Mouse (Mus musculus) hindbrain, embryonic 12.5 days (tissue): ENCODE results near the gene Pole3. TPM values are rescaled to one million over a fixed set of nuclear protein-coding genes. Genes with fewer than 3 reads are reported as not detected.

Experiments used
- ATAC-seq: fragments of 200-750 bp; cut with Nextera tagmentation; 2 replicates; pipeline ENCODE4 v1.8.0; 2017; ENCODE audit warnings: moderate TSS enrichment; ENCODE audit not compliant: low FRiP score
- H3K27ac ChIP-seq: fragments of 300-500 bp; sonication (generic); 2 replicates; pipeline ENCODE4 v1.5.1; 2016; ENCODE audit warnings: mild to moderate bottlenecking
- H3K27me3 ChIP-seq: fragments of 300-500 bp; sonication (generic); 2 replicates; pipeline ENCODE4 v1.6.1; 2016; ENCODE audit warnings: mild to moderate bottlenecking
- H3K36me3 ChIP-seq: fragments of 300-500 bp; sonication (generic); 2 replicates; pipeline ENCODE4 v1.6.1; 2016; ENCODE audit warnings: mild to moderate bottlenecking
- H3K4me1 ChIP-seq: fragments of 300-500 bp; sonication (generic); 2 replicates; pipeline ENCODE4 v1.6.1; 2016
- H3K4me2 ChIP-seq: fragments of 300-500 bp; sonication (generic); replicated peaks from 2 replicates; pipeline ENCODE4 v1.6.1; 2016; ENCODE audit warnings: mild to moderate bottlenecking
- H3K4me3 ChIP-seq: fragments of 300-500 bp; sonication (generic); 2 replicates; pipeline ENCODE4 v1.5.1; 2016; ENCODE audit warnings: mild to moderate bottlenecking
- H3K9ac ChIP-seq: fragments of 300-500 bp; sonication (generic); 2 replicates; pipeline ENCODE4 v1.6.1; 2016; ENCODE audit warnings: mild to moderate bottlenecking, moderate library complexity
- H3K9me3 ChIP-seq: fragments of 300-500 bp; sonication (generic); replicated peaks from 2 replicates; pipeline ENCODE4 v1.6.1; 2016; ENCODE audit warnings: mild to moderate bottlenecking
- WGBS: fragments of 180-500 bp; shearing (Covaris S2); methylation state at CpG from one replicate; pipeline ENCODE4 v1.1.7; 2016; 5-methylcytosine and 5-hydroxymethylcytosine counted together
- polyA plus RNA-seq: library from polyadenylated mRNA; unstranded; fragments of >200 nt; fragmentation: Nextera tagmentation; extraction: Ambion mirVana; gene quantifications from 2 replicates; pipeline ENCODE4 v1.2.1, GENCODE M21; 2016

Gene Pole3
- polyA plus RNA-seq = 80.2 and 84.7 TPM in 2 replicates

- peak; percentile 99 for ATAC-seq
- under 1% methylated on average over 59 of the region's 59 CpGs for WGBS
- Histone ChIP-seq H3K4me1 (peaks cover 13% of the 10 kb centered on the region), H3K4me2 (peak within 1 kb of the TSS; percentile 90), H3K9ac (peak within 1 kb of the TSS; percentile 77), H3K27me3 (0 out of 2 replicates have a peak, but pooled peaks cover 3% of the 10 kb centered on the region), H3K9me3 (no peaks in the 10 kb centered on the region), H3K4me3 (peak within 1 kb of the TSS; percentile 69), H3K36me3 (peaks cover 8% of the 10 kb centered on the region), H3K27ac (peak within 1 kb of the TSS; percentile 96)
These were observed at the start of gene Pole3, which contains the start of gene 4933430I17Rik for GRCm38 (mm10) chr4:62524651-62525488. Gene Pole3, minus strand, starts transcription at chr4:62525068. Gene 4933430I17Rik, plus strand, starts transcription at chr4:62525369.

- Histone ChIP-seq H3K27ac (no peak overlapping the region), H3K4me2 (no peak overlapping the region), H3K4me1 (no peaks in the 10 kb centered on the region), H3K27me3 (no peaks in the 10 kb centered on the region), H3K9me3 (no peaks in the 10 kb centered on the region), H3K4me3 (no peak overlapping the region), H3K36me3 (no peaks in the 10 kb centered on the region), H3K9ac (no peak overlapping the region)
- ATAC-seq = no peak
- WGBS = 72% methylated on average over 5 of the region's 5 CpGs
These were observed 45.2 kb upstream of the Pole3 start for GRCm38 (mm10) chr4:62570029-62570428.

DNA sequence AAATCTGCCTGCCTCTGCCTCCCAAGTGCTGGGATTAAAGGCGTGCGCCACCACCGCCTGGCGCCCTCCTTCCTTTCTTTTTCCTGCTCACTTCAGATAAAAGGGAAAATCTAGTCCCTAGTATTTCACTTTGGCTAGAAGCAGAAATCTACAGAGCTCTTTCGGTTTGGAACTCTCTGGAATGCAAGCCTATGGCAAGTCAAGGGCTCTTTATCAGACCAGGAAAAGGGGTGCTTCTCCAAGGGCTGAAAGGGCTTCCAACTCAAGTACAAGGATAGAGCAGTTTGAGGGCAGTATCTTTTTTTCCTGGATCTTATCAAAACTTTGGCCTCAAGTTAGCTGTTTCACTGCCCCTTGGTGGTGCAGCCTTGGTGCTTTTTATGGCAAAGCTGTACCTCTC lies 44.7 kb upstream of the Pole3 start:
- H3K9me3 ChIP-seq = no peaks in the 10 kb centered on the region
- H3K4me2 ChIP-seq = no peak overlapping the region
- 94% methylated on average over 5 of the region's 5 CpGs for WGBS
- H3K4me1 ChIP-seq = no peaks in the 10 kb centered on the region
- no peak overlapping the region for H3K4me3 ChIP-seq
- no peaks in the 10 kb centered on the region for H3K36me3 ChIP-seq
- ATAC-seq = no peak
- no peak overlapping the region for H3K27ac ChIP-seq
- no peak overlapping the region for H3K9ac ChIP-seq
- no peaks in the 10 kb centered on the region for H3K27me3 ChIP-seq

DNA sequence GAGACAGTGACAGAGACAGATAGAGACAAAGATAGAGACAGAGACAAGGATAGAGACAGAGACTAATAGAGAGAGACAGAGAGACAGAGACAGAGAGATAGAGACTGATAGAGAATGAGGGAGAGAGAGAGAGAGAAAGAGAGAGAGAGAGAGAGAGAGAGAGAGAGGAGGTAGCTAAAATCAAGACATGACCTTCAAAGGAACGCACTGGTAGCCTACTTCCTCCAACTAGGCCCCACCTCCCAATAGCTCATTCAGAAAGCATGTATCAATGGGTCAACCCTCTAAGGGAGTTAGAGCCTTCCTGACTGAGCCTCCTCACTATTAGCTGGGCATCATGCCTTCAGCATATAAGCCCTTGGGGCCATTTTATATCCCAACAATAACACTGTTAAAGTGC lies 43.5 kb upstream of the Pole3 start:
- no peak overlapping the region for H3K4me2 ChIP-seq
- H3K27me3 ChIP-seq = no peaks in the 10 kb centered on the region
- no peak overlapping the region for H3K4me3 ChIP-seq
- no peaks in the 10 kb centered on the region for H3K9me3 ChIP-seq
- 75% methylated on average over 1 of the region's 1 CpGs for WGBS
- no peaks in the 10 kb centered on the region for H3K4me1 ChIP-seq
- no peak overlapping the region for H3K27ac ChIP-seq
- ATAC-seq = no peak
- no peak overlapping the region for H3K9ac ChIP-seq
- H3K36me3 ChIP-seq = no peaks in the 10 kb centered on the region

GRCm38 (mm10) chr4:62567696-62568095 lies 42.8 kb upstream of the Pole3 start:
- 91% methylated on average over 6 of the region's 6 CpGs for WGBS

GRCm38 (mm10) chr4:62566530-62566929 lies 41.7 kb upstream of the Pole3 start:
- no peak for ATAC-seq
- Histone ChIP-seq H3K4me3 (no peak overlapping the region), H3K36me3 (no peaks in the 10 kb centered on the region), H3K9ac (no peak overlapping the region), H3K4me1 (peaks cover 4% of the 10 kb centered on the region; the same call in 1 of the 2 replicates), H3K9me3 (no peaks in the 10 kb centered on the region), H3K27me3 (no peaks in the 10 kb centered on the region), H3K4me2 (no peak overlapping the region), H3K27ac (no peak overlapping the region)
- WGBS = 87% methylated on average over 4 of the region's 4 CpGs

More at GRCm38 (mm10) chr4:62567696-62568095, 42.8 kb upstream of the Pole3 start:
- no peak overlapping the region for H3K9ac ChIP-seq
- no peaks in the 10 kb centered on the region for H3K27me3 ChIP-seq
- H3K4me1 ChIP-seq = no peaks in the 10 kb centered on the region
- no peak overlapping the region for H3K27ac ChIP-seq
- no peaks in the 10 kb centered on the region for H3K9me3 ChIP-seq
- H3K4me2 ChIP-seq = no peak overlapping the region
- H3K4me3 ChIP-seq = no peak overlapping the region
- ATAC-seq = no peak
- no peaks in the 10 kb centered on the region for H3K36me3 ChIP-seq

GRCm38 (mm10) chr4:62562006-62562405 lies 37.1 kb upstream of the Pole3 start:
- 0 out of 2 replicates have a peak, but pooled peaks have one; percentile 12 for ATAC-seq
- H3K27ac ChIP-seq = no peak overlapping the region
- 88% methylated on average over 4 of the region's 4 CpGs for WGBS

DNA sequence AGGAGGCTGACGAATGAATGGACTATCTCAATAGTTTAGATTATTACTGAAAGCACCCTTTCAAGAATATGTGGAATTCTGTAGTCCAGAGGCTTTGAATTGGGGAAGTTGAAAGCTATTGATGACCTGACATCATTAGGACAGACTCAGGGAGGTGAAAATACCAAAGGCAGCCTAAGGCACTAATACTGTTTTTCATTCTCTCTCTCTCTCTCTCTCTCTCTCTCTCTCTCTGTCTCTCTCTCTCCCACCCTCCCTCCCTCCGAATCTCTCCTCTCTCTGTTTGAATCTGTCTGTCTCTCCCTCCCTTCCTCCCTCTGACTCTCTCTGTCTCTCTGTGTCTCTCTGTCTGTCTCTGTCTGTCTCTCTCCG lies 36.7 kb upstream of the Pole3 start:
- Histone ChIP-seq H3K4me3 (no peak overlapping the region), H3K27ac (no peak overlapping the region), H3K4me1 (peaks cover 6% of the 10 kb centered on the region; the same call in 1 of the 2 replicates), H3K4me2 (no peak overlapping the region), H3K27me3 (no peaks in the 10 kb centered on the region), H3K36me3 (no peaks in the 10 kb centered on the region), H3K9me3 (no peaks in the 10 kb centered on the region), H3K9ac (no peak overlapping the region)
- 52% methylated on average over 3 of the region's 3 CpGs for WGBS
- peak; percentile 19; the same call in 1 of the 2 replicates for ATAC-seq

More at GRCm38 (mm10) chr4:62562006-62562405, 37.1 kb upstream of the Pole3 start:
- Histone ChIP-seq H3K9me3 (no peaks in the 10 kb centered on the region), H3K27me3 (no peaks in the 10 kb centered on the region), H3K9ac (no peak overlapping the region), H3K4me2 (no peak overlapping the region), H3K36me3 (no peaks in the 10 kb centered on the region), H3K4me1 (peaks cover 6% of the 10 kb centered on the region; the same call in 1 of the 2 replicates), H3K4me3 (no peak overlapping the region)

DNA sequence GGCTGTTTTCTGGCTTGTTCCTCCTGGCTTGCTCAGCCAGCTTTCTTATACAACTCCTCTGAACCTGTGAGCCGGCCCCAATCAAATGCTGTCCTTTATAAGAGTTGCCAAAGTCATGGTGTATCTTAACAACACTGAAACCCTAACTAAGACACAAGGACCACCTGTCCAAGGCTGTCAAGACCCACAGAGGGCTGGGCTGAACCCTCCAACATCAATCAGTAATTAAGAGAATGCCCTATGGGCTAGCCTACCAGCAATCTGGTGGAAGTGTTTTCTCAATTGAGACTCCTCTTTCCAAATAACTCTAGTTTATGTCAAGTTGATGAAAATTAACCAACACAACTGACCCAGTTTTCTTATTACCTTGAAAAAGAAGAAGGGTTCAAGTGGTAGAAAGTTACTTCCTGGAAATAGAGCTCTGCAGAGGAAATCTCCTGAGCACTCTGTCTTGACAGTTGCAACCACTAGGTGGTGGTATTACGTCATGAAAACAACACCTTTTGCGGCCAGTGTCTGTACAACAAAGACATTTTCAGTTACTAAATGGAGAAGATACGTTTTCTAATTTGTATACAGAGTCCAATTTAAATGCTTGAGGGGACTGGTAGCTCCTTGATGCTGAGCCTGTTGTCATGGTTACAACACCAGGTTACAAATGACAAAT lies 36.2 kb upstream of the Pole3 start:
- peaks cover 6% of the 10 kb centered on the region; the same call in 1 of the 2 replicates for H3K4me1 ChIP-seq
- no peak overlapping the region for H3K9ac ChIP-seq
- ATAC-seq = peak; percentile 62
- H3K9me3 ChIP-seq = no peaks in the 10 kb centered on the region
- no peak overlapping the region for H3K4me3 ChIP-seq
- no peaks in the 10 kb centered on the region for H3K27me3 ChIP-seq
- no peak overlapping the region for H3K27ac ChIP-seq
- no peaks in the 10 kb centered on the region for H3K36me3 ChIP-seq
- WGBS = 27% methylated on average over 4 of the region's 4 CpGs
- H3K4me2 ChIP-seq = no peak overlapping the region

DNA sequence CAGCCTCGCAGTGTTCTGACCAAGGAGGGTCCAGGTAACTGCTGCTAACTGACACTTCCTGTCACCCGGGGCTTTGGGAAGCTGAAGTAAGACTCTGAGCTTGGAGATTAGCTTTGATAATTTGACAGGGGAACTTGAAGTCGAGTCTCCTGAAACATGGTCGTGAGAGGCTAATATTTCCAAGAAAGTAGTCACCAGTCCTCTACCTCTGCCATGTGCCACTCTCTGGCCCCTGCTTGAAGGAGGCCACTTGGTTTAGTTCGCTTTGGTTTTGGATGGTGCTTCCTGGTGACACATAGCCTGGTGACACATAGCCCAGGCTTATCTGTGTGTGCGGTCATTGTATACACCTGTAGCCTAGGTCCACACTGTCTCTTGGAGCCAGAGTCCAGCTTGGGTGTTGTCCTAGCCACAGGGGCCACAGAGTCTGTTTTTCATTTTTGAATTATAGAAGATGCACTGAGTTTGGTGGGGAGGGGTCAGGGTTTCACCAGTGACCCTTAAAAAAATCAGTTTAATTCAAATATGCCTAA lies 35.0 kb upstream of the Pole3 start, which contains the start of gene Rgs3:
TSS of gene Rgs3 (plus strand) at position 51 of the 533 bp plus-strand sequence.
- H3K4me3 ChIP-seq = no peak within 1 kb of the TSS
- H3K4me1 ChIP-seq = peaks cover 6% of the 10 kb centered on the region; the same call in 1 of the 2 replicates
- H3K27ac ChIP-seq = no peak within 1 kb of the TSS
- no peak within 1 kb of the TSS for H3K9ac ChIP-seq
- 72% methylated on average over 6 of the region's 6 CpGs for whole genome bisulfite sequencing
- no peaks in the 10 kb centered on the region for H3K27me3 ChIP-seq
- H3K36me3 ChIP-seq = no peaks in the 10 kb centered on the region
- H3K9me3 ChIP-seq = no peaks in the 10 kb centered on the region
- ATAC-seq = no peak
- H3K4me2 ChIP-seq = no peak within 1 kb of the TSS

DNA sequence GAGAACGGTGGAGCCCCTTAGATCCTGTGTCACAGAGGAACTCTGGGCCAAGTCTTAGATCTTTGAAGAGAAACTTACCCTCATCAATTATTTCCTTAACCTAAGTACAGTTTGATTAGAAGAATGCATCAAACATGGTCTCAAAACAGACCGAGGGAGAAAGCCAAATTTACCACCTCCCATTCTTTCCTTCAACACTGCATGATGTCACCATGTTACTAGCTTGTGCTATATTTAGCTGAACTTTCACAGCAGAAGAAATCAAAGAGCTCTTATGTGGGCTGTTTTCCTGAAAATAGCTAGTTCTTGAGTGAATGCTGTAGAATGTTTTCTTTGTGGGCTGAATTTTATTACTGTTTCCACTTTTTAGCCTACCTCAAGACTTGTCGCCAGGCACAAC lies 32.6 kb upstream of the Pole3 start:
- Histone ChIP-seq H3K36me3 (no peaks in the 10 kb centered on the region), H3K27ac (no peak overlapping the region), H3K9ac (no peak overlapping the region), H3K4me1 (peaks cover 6% of the 10 kb centered on the region; the same call in 1 of the 2 replicates), H3K4me2 (no peak overlapping the region), H3K27me3 (no peaks in the 10 kb centered on the region), H3K9me3 (no peaks in the 10 kb centered on the region), H3K4me3 (no peak overlapping the region)
- WGBS = 75% methylated on average over 3 of the region's 3 CpGs
- ATAC-seq = no peak

GRCm38 (mm10) chr4:62551966-62552365 lies 27.1 kb upstream of the Pole3 start:
- H3K9me3 ChIP-seq = no peaks in the 10 kb centered on the region
- no peak overlapping the region for H3K4me2 ChIP-seq
- no peaks in the 10 kb centered on the region for H3K4me1 ChIP-seq
- 85% methylated on average over 7 of the region's 7 CpGs for WGBS
- H3K27ac ChIP-seq = no peak overlapping the region
- ATAC-seq = no peak
- H3K9ac ChIP-seq = no peak overlapping the region
- no peaks in the 10 kb centered on the region for H3K27me3 ChIP-seq
- H3K4me3 ChIP-seq = no peak overlapping the region
- H3K36me3 ChIP-seq = no peaks in the 10 kb centered on the region
